Mouse (Mus musculus): ENCODE data around the gene Fam126a. TPM values are rescaled to one million over a fixed set of nuclear protein-coding genes. Genes with fewer than 3 reads are reported as not detected.

The Fam126a gene
- total RNA-seq, 1 experiment, result 10.7 TPM

GRCm38 (mm10) chr5:23908486-23909090 lies 121.9 kb downstream of the Fam126a start:
- no peaks in the 10 kb centered on the region for H3K36me3 ChIP-seq (ENCODE audit: control insufficient read depth, insufficient read depth, low read length, poor library complexity, severe bottlenecking)
- no peak overlapping the region for H3K9ac ChIP-seq (ENCODE audit: insufficient read depth, low read depth, low read length, poor library complexity, severe bottlenecking)
- in situ Hi-C loops (cut with MboI; ENCODE audit: low sequenced_read_pairs in 2 of 2, unreplicated experiment in 2 of 2), result no loop called here
- no peak for DNase-seq (ENCODE audit: low read depth, low spot score)
- TF ChIP-seq MAFK (IDR thresholded peaks at IDR 0.05; ENCODE audit: insufficient read depth, low read depth, low read length), result no peak
- H3K27ac ChIP-seq (ENCODE audit: insufficient read depth, low read depth, low read length, poor library complexity, severe bottlenecking), result no peak overlapping the region
- H3K4me1 ChIP-seq (ENCODE audit: control insufficient read depth in 2 of 2, insufficient read depth in 2 of 2, low read length in 2 of 2, poor library complexity in 1 of 2), result no peaks in the 10 kb centered on the region; a peak in 1 of 4 replicates
- H3K4me3 ChIP-seq (ENCODE audit: insufficient read depth in 1 of 2, low read depth in 1 of 2, low read length in 2 of 2, poor library complexity in 1 of 2, severe bottlenecking in 1 of 2), result no peak overlapping the region
- no peaks in the 10 kb centered on the region for H3K9me3 ChIP-seq (ENCODE audit: control insufficient read depth, insufficient read depth, low read depth, low read length)

DNA sequence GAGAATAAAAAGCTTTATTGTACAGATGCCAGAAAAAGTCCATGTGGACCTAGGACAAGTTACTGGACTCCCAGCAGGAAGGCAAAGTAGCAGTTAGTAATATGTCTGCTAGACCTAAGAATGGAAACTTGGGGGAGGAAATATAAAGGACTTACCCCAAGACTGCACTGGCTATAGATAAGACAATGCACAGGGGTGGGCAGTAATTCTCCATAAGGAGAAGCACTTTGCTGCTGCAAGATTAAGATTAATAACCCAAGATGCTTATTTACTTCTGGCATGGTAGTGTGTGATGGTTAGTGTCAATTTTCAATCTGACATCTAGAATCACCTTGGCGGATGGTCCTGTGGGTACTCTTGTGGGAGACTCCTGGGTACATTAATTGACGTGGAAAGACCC lies 128.3 kb downstream of the Fam126a start:
- no peak for DNase-seq (ENCODE audit: low read depth, low spot score)
- no peaks in the 10 kb centered on the region for H3K9me3 ChIP-seq (ENCODE audit: control insufficient read depth, insufficient read depth, low read depth, low read length)
- no peak overlapping the region for H3K27ac ChIP-seq (ENCODE audit: insufficient read depth, low read depth, low read length, poor library complexity, severe bottlenecking)
- H3K9ac ChIP-seq (ENCODE audit: insufficient read depth, low read depth, low read length, poor library complexity, severe bottlenecking), result no peak overlapping the region
- no peaks in the 10 kb centered on the region for H3K36me3 ChIP-seq (ENCODE audit: control insufficient read depth, insufficient read depth, low read length, poor library complexity, severe bottlenecking)
- TF ChIP-seq CHD2 (IDR thresholded peaks at IDR 0.05; ENCODE audit: low read depth, low read length), result no peak
- no peak for TF ChIP-seq HCFC1 (IDR thresholded peaks at IDR 0.05; ENCODE audit: borderline replicate concordance, insufficient read depth, low read length)
- no peak for TF ChIP-seq ZNF384 (IDR thresholded peaks at IDR 0.05; ENCODE audit: low read depth, low read length)
- no peak for TF ChIP-seq ZC3H11A (IDR thresholded peaks at IDR 0.05; ENCODE audit: borderline replicate concordance, low read depth, low read length)
- no peak for TF ChIP-seq MAFK (IDR thresholded peaks at IDR 0.05; ENCODE audit: insufficient read depth, low read depth, low read length)
- in situ Hi-C loops (cut with MboI; ENCODE audit: low sequenced_read_pairs in 2 of 2, unreplicated experiment in 2 of 2), result no loop called here
- no peak overlapping the region for H3K4me3 ChIP-seq (ENCODE audit: insufficient read depth in 1 of 2, low read depth in 1 of 2, low read length in 2 of 2, poor library complexity in 1 of 2, severe bottlenecking in 1 of 2)
- no peaks in the 10 kb centered on the region for H3K4me1 ChIP-seq (ENCODE audit: control insufficient read depth in 2 of 2, insufficient read depth in 2 of 2, low read length in 2 of 2, poor library complexity in 1 of 2)

GRCm38 (mm10) chr5:23900190-23900589 lies 130.3 kb downstream of the Fam126a start:
- Histone ChIP-seq H3K36me3 (ENCODE audit: control insufficient read depth, insufficient read depth, low read length, poor library complexity, severe bottlenecking) (no peaks in the 10 kb centered on the region), H3K9ac (ENCODE audit: insufficient read depth, low read depth, low read length, poor library complexity, severe bottlenecking) (no peak overlapping the region), H3K4me1 (ENCODE audit: control insufficient read depth in 2 of 2, insufficient read depth in 2 of 2, low read length in 2 of 2, poor library complexity in 1 of 2) (no peaks in the 10 kb centered on the region), H3K4me3 (ENCODE audit: insufficient read depth in 1 of 2, low read depth in 1 of 2, low read length in 2 of 2, poor library complexity in 1 of 2, severe bottlenecking in 1 of 2) (no peak overlapping the region), H3K9me3 (ENCODE audit: control insufficient read depth, insufficient read depth, low read depth, low read length) (no peaks in the 10 kb centered on the region), H3K27ac (ENCODE audit: insufficient read depth, low read depth, low read length, poor library complexity, severe bottlenecking) (no peak overlapping the region)
- TF ChIP-seq ZC3H11A (IDR thresholded peaks at IDR 0.05; ENCODE audit: borderline replicate concordance, low read depth, low read length) (no peak), CHD2 (IDR thresholded peaks at IDR 0.05; ENCODE audit: low read depth, low read length) (no peak), HCFC1 (IDR thresholded peaks at IDR 0.05; ENCODE audit: borderline replicate concordance, insufficient read depth, low read length) (no peak), ZNF384 (IDR thresholded peaks at IDR 0.05; ENCODE audit: low read depth, low read length) (no peak), MAFK (IDR thresholded peaks at IDR 0.05; ENCODE audit: insufficient read depth, low read depth, low read length) (no peak)
- DNase-seq (ENCODE audit: low read depth, low spot score), result no peak
- in situ Hi-C loops (cut with MboI; ENCODE audit: low sequenced_read_pairs in 2 of 2, unreplicated experiment in 2 of 2), result no loop called here

DNA sequence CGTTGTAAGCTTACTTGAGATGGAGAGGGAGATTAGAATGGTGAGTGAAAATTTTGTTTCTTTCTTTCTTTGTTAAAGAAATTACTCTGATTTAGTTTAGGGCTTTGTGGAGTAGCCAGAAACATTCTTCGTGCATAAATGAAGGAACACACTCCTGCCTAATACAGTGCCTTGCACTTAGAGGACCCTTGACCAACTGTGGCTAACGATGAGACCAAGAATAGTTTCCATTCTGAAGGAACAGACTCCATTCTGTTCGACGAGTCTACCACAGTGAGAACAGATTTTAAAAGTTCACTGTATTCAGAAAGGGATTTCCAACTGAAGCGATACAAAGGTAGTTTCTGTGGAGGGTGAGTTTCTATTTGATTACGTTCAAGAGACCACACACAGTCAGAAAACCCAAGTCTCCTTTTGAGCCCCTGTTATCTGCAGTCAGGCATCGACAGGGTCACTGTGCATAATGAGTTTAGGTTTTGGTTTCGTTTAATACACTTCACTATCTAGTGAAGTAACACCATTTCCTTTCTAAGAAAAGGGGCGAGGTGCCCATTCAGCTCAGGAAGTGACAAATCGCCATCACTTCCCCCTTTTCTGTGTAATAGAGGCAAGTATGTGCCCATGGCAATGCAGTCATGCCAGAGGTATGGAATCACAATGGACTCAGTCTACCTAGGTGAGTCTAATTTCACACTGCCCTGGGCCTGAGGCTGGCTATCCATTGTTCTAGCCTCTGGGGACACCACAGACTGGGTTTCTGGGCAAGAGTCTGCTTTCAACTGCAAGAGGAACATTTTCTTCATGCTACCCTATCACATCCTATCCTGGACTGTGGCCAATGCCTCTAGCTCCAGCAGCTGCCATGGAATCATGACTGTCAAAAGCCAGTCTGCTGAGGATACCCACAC lies 136.4 kb downstream of the Fam126a start:
- Histone ChIP-seq H3K4me3 (ENCODE audit: insufficient read depth in 1 of 2, low read depth in 1 of 2, low read length in 2 of 2, poor library complexity in 1 of 2, severe bottlenecking in 1 of 2) (no peak overlapping the region), H3K27ac (ENCODE audit: insufficient read depth, low read depth, low read length, poor library complexity, severe bottlenecking) (no peak overlapping the region), H3K36me3 (ENCODE audit: control insufficient read depth, insufficient read depth, low read length, poor library complexity, severe bottlenecking) (no peaks in the 10 kb centered on the region), H3K9me3 (ENCODE audit: control insufficient read depth, insufficient read depth, low read depth, low read length) (no peaks in the 10 kb centered on the region), H3K4me1 (ENCODE audit: control insufficient read depth in 2 of 2, insufficient read depth in 2 of 2, low read length in 2 of 2, poor library complexity in 1 of 2) (no peaks in the 10 kb centered on the region), H3K9ac (ENCODE audit: insufficient read depth, low read depth, low read length, poor library complexity, severe bottlenecking) (no peak overlapping the region)
- no peak for DNase-seq (ENCODE audit: low read depth, low spot score)
- no peak for TF ChIP-seq HCFC1 (IDR thresholded peaks at IDR 0.05; ENCODE audit: borderline replicate concordance, insufficient read depth, low read length)
- TF ChIP-seq CHD2 (IDR thresholded peaks at IDR 0.05; ENCODE audit: low read depth, low read length), result no peak
- TF ChIP-seq MAFK (IDR thresholded peaks at IDR 0.05; ENCODE audit: insufficient read depth, low read depth, low read length), result no peak
- no peak for TF ChIP-seq ZNF384 (IDR thresholded peaks at IDR 0.05; ENCODE audit: low read depth, low read length)
- in situ Hi-C loops (cut with MboI; ENCODE audit: low sequenced_read_pairs in 2 of 2, unreplicated experiment in 2 of 2), result no loop called here
